Mouse (Mus musculus) megakaryocyte-erythroid progenitor cell, adult 5-6 weeks (primary cell): ENCODE results near the gene Defb21. TPM values are rescaled to one million over a fixed set of nuclear protein-coding genes. Genes with fewer than 3 reads are reported as not detected.

Source experiments
- ATAC-seq: replicated peaks from 2 replicates; pipeline ENCODE4 v1.8.0; 2016; ENCODE audit warnings: mild to moderate bottlenecking, inconsistent platforms; ENCODE audit not compliant: severe bottlenecking, poor library complexity, low FRiP score, low TSS enrichment
- total RNA-seq, 2 experiments: library from RNA; stranded (forward) in 1 of 2; stranded (reverse) in 1 of 2; fragments of 200-1000, 215-1000 nt in 1 of 2; fragments of >200 nt in 1 of 2; fragmentation: Nextera tagmentation in 1 of 2; gene quantifications; 2 replicates each; pipeline ENCODE4 v1.2.3; 2014 to 2017

The Defb21 gene
- total RNA-seq (2014; fragmentation: Nextera tagmentation) (not detected in 2 replicates), total RNA-seq (2017) (not detected in 2 replicates)

GRCm38 (mm10) chr2:152572114-152572794 is at the start of gene Defb21:
Defb21 (plus strand) TSS chr2:152572744.
- no peak for ATAC-seq

- no peak for ATAC-seq
These were observed 32.4 kb upstream of the Defb21 start, which contains the start of gene Defb29 for GRCm38 (mm10) chr2:152539944-152540710. Defb29 (minus strand) TSS chr2:152540098.

- no peak for ATAC-seq
These were observed 30.6 kb upstream of the Defb21 start for GRCm38 (mm10) chr2:152541979-152542378.

- ATAC-seq: no peak
These were observed 29.6 kb upstream of the Defb21 start for GRCm38 (mm10) chr2:152542897-152543296.

- ATAC-seq: no peak
These were observed 29.1 kb upstream of the Defb21 start for GRCm38 (mm10) chr2:152543478-152543877.

- peak; percentile 82 for ATAC-seq
These were observed 27.9 kb upstream of the Defb21 start for GRCm38 (mm10) chr2:152544691-152545090.

- no peak for ATAC-seq
These were observed 24.4 kb upstream of the Defb21 start for GRCm38 (mm10) chr2:152548124-152548523.

GRCm38 (mm10) chr2:152553774-152554423 is 18.6 kb upstream of the Defb21 start:
- peak; percentile 75 for ATAC-seq

GRCm38 (mm10) chr2:152556655-152557054 is 15.9 kb upstream of the Defb21 start:
- ATAC-seq: no peak

- ATAC-seq: no peak
These were observed 3.5 kb upstream of the Defb21 start, which contains the start of gene Gm17416 for GRCm38 (mm10) chr2:152569038-152569437. Gm17416 (plus strand) TSS chr2:152569338.

GRCm38 (mm10) chr2:152569881-152570280 is 2.7 kb upstream of the Defb21 start:
- no peak for ATAC-seq

GRCm38 (mm10) chr2:152570313-152570712 is 2.2 kb upstream of the Defb21 start:
- ATAC-seq: no peak

GRCm38 (mm10) chr2:152573484-152573883 is 940 bp downstream of the Defb21 start:
- ATAC-seq: no peak

GRCm38 (mm10) chr2:152580107-152580506 is 7.6 kb downstream of the Defb21 start, which contains the start of gene Defb19:
Defb19 (minus strand) TSS chr2:152580312.
- no peak for ATAC-seq

GRCm38 (mm10) chr2:152580612-152581011 is 8.1 kb downstream of the Defb21 start:
- ATAC-seq: no peak

- peak; percentile 73 for ATAC-seq
These were observed 14.5 kb downstream of the Defb21 start for GRCm38 (mm10) chr2:152586926-152587560.

GRCm38 (mm10) chr2:152588450-152588849 is 15.9 kb downstream of the Defb21 start:
- ATAC-seq: no peak

GRCm38 (mm10) chr2:152589021-152589420 is 16.5 kb downstream of the Defb21 start:
- ATAC-seq: no peak

- ATAC-seq: no peak
These were observed 26.8 kb downstream of the Defb21 start, which contains the start of gene Defb45 for GRCm38 (mm10) chr2:152599299-152599698. Defb45 (minus strand) TSS chr2:152599399.
